Mouse (Mus musculus) midbrain, embryonic 14.5 days (tissue): Measurements from ENCODE around the gene Yipf7. TPM values are rescaled to one million over a fixed set of nuclear protein-coding genes. Genes with fewer than 3 reads are reported as not detected.

Experiments
- ATAC-seq: fragments of 200-750 bp; cut with Nextera tagmentation; 2 replicates; pipeline ENCODE4 v1.8.0; 2017; ENCODE audit warnings: moderate number of reproducible peaks, moderate library complexity; ENCODE audit not compliant: low FRiP score, low TSS enrichment
- DNase-seq: peaks from one replicate; pipeline ENCODE4 v3.0.0-alpha.2; 2015
- H3K27ac ChIP-seq: fragments of 300-500 bp; sonication (generic); replicated peaks from 2 replicates; pipeline ENCODE4 v1.5.1; 2014; ENCODE audit warnings: mild to moderate bottlenecking, low read depth, low read length, moderate library complexity
- H3K27me3 ChIP-seq: fragments of 300-500 bp; sonication (generic); 2 replicates; pipeline ENCODE4 v1.6.1; 2014; ENCODE audit warnings: low read length, control low read depth, mixed read lengths; ENCODE audit not compliant: control insufficient read depth, insufficient read depth
- H3K36me3 ChIP-seq: fragments of 300-500 bp; sonication (generic); 2 replicates; pipeline ENCODE4 v1.6.1; 2014; ENCODE audit warnings: low read length, control low read depth; ENCODE audit not compliant: control insufficient read depth, insufficient read depth
- H3K4me1 ChIP-seq: fragments of 300-500 bp; sonication (generic); 2 replicates; pipeline ENCODE4 v1.6.1; 2014; ENCODE audit warnings: mild to moderate bottlenecking, antibody characterized with exemption, low read length, control low read depth; ENCODE audit not compliant: control insufficient read depth, insufficient read depth
- H3K4me2 ChIP-seq: fragments of 300-500 bp; sonication (generic); 2 replicates; pipeline ENCODE4 v1.6.1; 2014; ENCODE audit warnings: mild to moderate bottlenecking, low read length, moderate library complexity
- H3K4me3 ChIP-seq: fragments of 300-500 bp; sonication (generic); replicated peaks from 2 replicates; pipeline ENCODE4 v1.5.1; 2014; ENCODE audit warnings: low read depth, low read length
- H3K9ac ChIP-seq: fragments of 300-500 bp; sonication (generic); replicated peaks from 2 replicates; pipeline ENCODE4 v1.6.1; 2014; ENCODE audit warnings: mild to moderate bottlenecking, low read length, moderate library complexity
- H3K9me3 ChIP-seq: fragments of 300-500 bp; sonication (generic); 2 replicates; pipeline ENCODE4 v1.6.1; 2016; ENCODE audit warnings: low read length, control low read depth, mixed read lengths; ENCODE audit not compliant: control insufficient read depth
- WGBS: fragments of 180-500 bp; shearing (Covaris S2); extraction: QIAGEN DNeasy Blood & Tissue Kit; methylation state at CpG from one replicate; pipeline ENCODE4 v1.1.7; 2014; 5-methylcytosine and 5-hydroxymethylcytosine counted together
- polyA plus RNA-seq: library from polyadenylated mRNA; unstranded; fragments of >200 nt; fragmentation: Nextera tagmentation; extraction: Ambion mirVana; gene quantifications from 2 replicates; pipeline ENCODE4 v1.2.1, GENCODE M21; 2014

Gene Yipf7
- polyA plus RNA-seq, 1 experiment from 2014 or later = not detected

- no peaks in the 10 kb centered on the region for H3K36me3 ChIP-seq
- no peak overlapping the region for H3K4me3 ChIP-seq
- ATAC-seq (no peak), DNase-seq (no peak)
- H3K4me2 ChIP-seq = no peak overlapping the region
- no peaks in the 10 kb centered on the region for H3K4me1 ChIP-seq
- H3K27ac ChIP-seq = no peak overlapping the region
- no peaks in the 10 kb centered on the region for H3K27me3 ChIP-seq
- 82% methylated on average over 4 of the region's 4 CpGs for WGBS
- H3K9ac ChIP-seq = no peak overlapping the region
- no peaks in the 10 kb centered on the region for H3K9me3 ChIP-seq
Measured at GRCm38 (mm10) chr5:69512203-69512602, 30.2 kb downstream of the Yipf7 start.

DNA sequence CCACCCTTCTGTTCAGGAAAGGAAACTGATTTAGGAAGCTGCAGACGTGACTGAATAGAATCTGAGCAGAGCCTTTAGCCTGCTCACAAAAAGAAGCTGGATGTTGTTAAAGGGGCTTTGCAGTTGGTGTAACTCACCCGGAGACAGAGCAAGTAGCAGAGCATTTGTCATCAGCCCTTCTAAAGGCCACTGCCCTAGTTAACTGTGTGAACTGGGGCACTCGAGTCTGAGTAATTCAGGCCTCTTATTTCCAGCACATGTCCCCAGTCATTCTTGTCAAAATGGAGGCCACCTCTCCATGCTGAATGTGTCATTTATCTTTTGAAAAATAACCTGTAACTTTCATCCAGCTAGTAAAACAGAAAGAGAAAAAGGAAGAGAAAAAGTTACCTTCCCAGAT, 30.8 kb downstream of the Yipf7 start:
- ATAC-seq (no peak), DNase-seq (no peak)
- Histone ChIP-seq H3K27me3 (no peaks in the 10 kb centered on the region), H3K27ac (no peak overlapping the region), H3K4me3 (no peak overlapping the region), H3K4me1 (no peaks in the 10 kb centered on the region), H3K36me3 (no peaks in the 10 kb centered on the region), H3K4me2 (no peak overlapping the region), H3K9ac (no peak overlapping the region), H3K9me3 (no peaks in the 10 kb centered on the region)
- WGBS = 67% methylated on average over 3 of the region's 3 CpGs

GRCm38 (mm10) chr5:69507045-69507444, 35.4 kb downstream of the Yipf7 start:
- Histone ChIP-seq H3K4me1 (no peaks in the 10 kb centered on the region), H3K4me2 (no peak overlapping the region), H3K9me3 (no peaks in the 10 kb centered on the region), H3K27me3 (no peaks in the 10 kb centered on the region), H3K9ac (no peak overlapping the region), H3K36me3 (no peaks in the 10 kb centered on the region), H3K27ac (no peak overlapping the region), H3K4me3 (no peak overlapping the region)
- 90% methylated on average over 3 of the region's 3 CpGs for WGBS
- ATAC-seq (no peak), DNase-seq (no peak)

- H3K27me3 ChIP-seq = no peaks in the 10 kb centered on the region
- no peaks in the 10 kb centered on the region for H3K36me3 ChIP-seq
- H3K27ac ChIP-seq = no peak overlapping the region
- DNase-seq (no peak), ATAC-seq (no peak)
- no peak overlapping the region for H3K9ac ChIP-seq
- no peak overlapping the region for H3K4me3 ChIP-seq
- H3K4me1 ChIP-seq = no peaks in the 10 kb centered on the region
- H3K9me3 ChIP-seq = no peaks in the 10 kb centered on the region
- no peak overlapping the region for H3K4me2 ChIP-seq
Measured at GRCm38 (mm10) chr5:69489046-69489445, 53.4 kb downstream of the Yipf7 start.

DNA sequence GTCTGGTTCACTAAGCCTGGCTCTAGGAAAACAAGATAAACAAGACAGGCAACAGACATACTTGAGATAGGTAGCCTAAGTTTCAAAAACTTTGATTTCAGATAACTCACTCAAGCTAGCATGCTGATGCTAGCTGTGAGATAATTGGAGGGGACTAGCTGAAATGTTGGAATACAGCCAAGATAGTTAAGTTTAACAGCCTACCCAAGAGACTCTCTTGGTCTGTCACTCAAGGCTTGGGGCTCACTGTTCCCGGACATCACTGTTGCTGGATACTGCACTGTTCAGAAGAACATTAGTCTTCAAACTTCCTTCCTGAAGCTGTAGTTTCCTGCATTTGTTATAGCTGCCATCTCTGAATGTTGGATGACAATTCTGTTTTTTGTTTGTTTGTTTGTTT, 74.9 kb downstream of the Yipf7 start:
- Histone ChIP-seq H3K9ac (no peak overlapping the region), H3K4me2 (no peak overlapping the region), H3K4me1 (no peaks in the 10 kb centered on the region), H3K36me3 (no peaks in the 10 kb centered on the region), H3K4me3 (no peak overlapping the region), H3K9me3 (no peaks in the 10 kb centered on the region), H3K27me3 (no peaks in the 10 kb centered on the region), H3K27ac (no peak overlapping the region)
- no peak for ATAC-seq
- peak; percentile 5 for DNase-seq
- 85% methylated on average over 1 of the region's 1 CpGs for WGBS

Other genes starting within 250 kb of the Yipf7 start
- gene Kctd8, start 201.0 kb downstream of the Yipf7 start, polyA plus RNA-seq = 13.6 and 17.8 TPM in 2 replicates
- 46.7 and 53.8 TPM in 2 replicates for gene Guf1, start 14.3 kb upstream of the Yipf7 start, polyA plus RNA-seq
- 34.5 and 34.9 TPM in 2 replicates for gene Gnpda2, start 49.7 kb upstream of the Yipf7 start, polyA plus RNA-seq